Mouse (Mus musculus) embryo, embryonic 11.5 days (tissue): ENCODE results near the gene Rab37.

Experiments used
- DNase-seq: peaks from one replicate; pipeline ENCODE4 v3.0.0-alpha.2; 2012; ENCODE audit warnings: low read depth, low spot score

Rab37 gene

DNA sequence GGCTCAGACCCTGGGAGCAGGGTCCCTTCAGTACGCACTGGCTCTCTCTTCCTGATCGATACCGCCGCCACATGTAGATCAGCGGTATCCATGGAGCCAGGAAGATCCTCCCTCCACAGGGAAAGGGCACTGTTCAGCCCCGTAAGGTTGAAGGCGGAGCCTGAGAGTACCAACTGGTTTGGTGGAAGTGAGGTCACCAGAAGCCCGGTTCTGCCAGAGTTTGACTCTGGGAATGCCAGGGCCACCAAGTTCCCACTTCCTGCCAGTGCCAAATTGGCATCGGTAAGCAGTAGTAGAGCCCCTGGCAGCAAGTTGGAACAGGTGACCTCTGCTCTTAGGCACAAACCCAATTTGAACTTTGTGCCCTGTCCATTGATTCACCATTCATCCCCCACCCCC, 73.7 kb downstream of the Rab37 start:
- DNase-seq = no peak

DNA sequence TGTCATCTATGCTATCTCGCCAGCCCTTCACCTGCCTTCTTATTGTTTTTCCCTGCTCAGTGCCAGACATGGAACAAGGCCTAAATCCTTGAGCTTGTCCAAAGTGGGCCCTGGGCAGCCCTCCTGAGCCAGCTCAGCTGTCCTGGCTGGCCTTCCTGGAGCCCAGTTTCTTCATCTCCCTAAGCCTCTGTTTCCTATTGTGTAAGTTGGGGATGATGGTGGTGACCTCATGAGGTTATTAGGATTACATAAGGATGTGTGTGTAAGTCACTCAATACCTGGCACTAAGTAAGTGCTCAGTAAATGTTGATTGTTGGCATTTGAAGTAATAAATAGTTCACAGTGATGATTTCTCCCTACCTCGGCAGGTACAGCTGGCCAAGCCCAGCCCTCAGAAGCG, 75.5 kb downstream of the Rab37 start:
- no peak for DNase-seq

DNA sequence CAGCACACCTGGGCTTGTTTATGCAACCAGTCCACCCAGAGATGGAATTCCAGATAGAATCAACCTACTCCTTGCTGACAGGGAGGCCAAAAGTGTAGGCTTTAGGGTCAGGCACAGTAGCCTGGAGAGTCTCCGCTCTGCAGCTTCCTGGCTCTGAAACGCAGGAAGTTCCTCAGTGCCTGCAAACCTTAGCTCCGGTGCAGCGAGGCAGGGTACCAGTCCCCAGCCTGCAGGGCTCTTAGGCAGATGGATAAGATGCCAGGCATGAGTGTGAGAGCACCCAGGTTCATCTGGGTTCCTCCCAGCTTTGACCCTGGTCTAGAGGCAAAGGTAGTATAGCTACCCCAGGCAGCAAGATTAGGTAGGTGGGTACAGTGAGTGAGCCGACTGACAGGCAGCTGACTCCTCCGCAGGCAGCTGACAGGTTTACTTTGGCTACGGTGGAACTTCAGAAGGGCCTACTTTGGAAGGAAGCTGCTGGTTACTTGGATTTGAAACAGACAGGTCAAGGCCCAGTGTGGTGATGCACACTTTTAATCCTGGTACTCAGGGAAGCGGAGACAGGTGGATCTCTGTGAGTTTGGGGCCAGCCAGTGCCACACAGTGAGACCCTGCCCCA, 76.5 kb downstream of the Rab37 start:
- no peak for DNase-seq

DNA sequence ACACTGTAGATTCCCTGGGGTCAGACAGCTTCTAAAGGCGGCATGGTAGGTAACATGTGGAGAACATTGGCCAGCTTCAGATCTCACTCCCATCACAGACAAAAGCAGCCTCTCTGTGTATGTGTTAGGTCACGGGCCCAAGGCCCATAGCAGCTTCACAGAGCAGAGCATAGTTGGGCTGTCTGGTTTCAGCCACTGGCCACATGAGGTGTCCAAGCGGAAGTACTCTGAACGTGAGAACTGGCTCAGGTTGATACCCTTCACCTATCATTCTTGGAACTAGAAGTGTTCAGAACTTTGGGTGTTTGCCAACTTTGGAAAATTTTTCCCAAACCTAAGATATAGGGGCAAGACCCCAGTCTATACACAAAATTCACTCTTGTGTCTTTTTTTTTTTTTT, 78.2 kb downstream of the Rab37 start:
- DNase-seq = no peak

DNA sequence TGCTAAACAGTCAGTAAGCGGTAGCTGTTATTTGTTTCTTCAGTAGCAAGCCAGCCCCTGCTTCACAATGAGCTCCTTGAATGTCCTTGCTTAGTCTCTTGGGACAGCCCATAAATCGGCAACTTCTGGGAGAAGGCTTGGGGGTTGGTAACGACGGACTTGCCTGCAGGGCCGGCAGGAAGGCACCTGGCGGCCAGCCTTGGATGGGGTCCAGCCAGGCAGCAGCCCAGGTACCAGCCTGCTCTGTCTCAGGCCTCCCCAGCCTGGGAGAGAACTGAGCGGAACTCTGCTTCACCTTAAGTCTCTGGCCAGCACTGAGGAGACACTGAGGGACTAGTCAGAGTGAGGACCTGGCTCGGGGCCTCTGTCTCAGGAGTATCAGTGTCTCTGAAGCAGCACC, 79.9 kb downstream of the Rab37 start:
- no peak for DNase-seq

DNA sequence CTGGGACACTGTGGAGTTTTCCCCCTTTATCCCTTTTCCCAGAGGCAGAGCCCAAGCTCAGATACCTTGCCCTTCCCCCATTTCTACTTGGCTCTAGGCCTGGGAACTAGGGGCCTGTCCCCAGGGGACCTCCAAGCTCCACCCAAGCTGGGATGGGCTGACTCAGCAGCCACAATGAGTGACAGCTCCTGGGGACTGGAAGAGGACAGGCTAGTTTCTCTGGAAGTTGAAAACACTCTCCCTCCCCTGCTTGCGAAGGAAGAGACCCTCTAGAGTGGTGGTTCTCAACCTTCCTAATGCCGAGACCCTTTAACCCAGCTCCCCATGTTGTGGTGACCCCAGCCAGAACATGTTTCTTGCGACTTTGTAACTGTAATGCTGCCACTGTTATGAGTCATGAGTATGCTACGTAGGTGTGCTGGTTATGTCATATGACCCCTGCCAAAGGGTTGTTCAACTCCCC, 81.6 kb downstream of the Rab37 start:
- DNase-seq = no peak

DNA sequence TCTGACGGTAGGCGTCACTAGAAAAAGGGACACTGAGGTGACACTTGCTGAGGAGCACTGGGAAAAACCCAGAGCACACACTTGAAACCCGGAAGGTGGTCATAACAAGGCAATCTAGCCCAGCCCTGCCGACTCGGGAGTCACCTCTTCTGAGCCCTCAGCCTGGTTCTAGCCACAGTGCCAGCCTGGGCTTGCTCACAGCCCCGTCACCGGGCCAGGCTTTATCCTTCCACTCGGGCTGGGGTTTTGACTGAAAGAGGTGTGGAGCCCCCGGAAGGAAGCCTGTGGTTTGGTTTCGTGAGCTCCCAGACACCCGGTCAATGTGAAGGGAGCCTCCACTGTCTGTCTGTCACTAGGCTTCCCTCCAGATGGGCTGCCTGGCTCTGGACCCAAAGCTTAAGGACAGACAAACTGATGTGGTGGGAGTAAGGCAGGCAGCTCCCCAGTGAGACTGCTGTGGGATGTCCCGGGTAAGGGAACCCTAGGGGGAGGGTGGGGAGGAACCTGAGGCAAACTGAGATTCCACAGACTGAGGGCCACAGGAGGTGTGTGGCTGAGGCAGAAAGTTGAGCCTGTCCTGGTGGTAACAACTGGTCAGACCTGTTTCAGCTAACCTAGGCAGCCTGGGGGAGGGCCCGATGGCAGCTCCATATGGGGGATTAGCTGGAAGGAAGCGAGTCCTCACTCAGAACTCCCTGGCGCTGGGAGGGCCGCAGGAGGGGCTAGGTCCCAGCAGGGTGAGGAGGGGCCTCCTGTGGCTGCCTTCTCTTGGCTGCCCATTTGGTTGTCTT, 82.5 kb downstream of the Rab37 start:
- DNase-seq = no peak

DNA sequence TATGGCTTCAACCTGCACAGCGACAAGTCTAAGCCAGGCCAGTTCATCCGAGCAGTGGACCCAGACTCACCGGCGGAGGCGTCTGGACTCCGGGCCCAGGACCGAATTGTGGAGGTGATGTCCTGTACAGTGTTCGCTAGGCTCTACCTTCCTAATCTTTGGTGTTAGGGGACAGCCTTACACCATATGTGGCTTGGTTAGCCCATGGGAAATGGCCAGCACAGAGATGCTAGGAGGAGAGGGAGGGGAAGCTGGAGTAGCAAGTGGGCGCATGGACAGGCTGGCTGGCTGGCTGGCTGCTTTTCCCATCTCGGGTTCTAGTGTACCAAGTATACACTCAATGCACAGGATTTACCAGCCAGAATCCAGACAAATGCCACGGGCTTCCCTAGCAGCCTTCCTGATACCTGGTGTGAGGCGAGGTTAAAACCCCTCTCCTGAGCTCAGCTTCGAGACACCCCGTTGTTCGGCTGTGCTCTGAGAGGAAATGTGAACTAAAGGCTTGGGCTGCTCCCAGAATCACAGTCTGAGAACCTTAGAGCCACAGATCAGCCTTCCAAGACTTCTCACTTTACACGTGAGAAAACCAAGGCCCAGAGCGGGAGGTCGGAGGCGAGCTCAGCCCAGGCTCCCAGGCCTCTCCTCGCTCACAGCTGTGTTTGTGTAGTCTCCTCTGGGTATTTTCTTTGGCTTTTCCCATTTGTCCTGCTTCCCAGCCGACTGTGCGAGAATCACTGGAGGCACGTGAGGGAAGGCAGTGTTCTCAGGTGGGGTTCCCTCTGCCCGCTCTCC, 85.4 kb downstream of the Rab37 start:
- DNase-seq = no peak

DNA sequence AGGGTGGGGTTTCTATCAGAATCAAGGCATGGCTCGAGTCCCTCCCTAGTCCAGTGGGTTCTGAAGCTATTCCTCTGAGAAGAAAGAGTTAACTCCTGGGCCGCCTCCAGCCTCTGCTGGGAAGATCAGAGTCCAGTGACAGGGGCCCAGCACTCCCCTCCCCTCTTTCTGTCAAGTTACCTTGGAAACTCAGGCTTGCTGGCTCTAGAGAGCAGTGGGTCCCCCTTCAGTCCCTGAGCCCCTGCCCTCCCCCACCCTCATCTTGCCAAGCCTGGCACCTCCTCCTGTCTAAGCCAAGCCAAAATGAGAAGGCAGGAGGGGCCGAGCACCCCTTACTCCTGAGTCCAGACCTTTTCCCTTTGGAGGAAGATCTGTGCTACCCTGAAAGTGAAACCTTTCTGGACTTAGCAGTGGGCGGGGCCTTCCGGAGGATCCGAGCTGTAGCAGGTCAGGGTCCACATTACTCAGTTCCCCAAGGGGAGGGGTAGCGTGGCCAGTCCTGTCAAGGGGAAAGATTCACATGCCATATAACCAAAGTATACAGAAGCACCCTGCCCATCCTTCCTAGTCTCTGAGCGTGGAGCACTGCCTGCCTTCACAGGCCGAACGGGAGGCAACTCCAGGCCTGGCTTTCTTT, 86.4 kb downstream of the Rab37 start:
- DNase-seq = no peak

DNA sequence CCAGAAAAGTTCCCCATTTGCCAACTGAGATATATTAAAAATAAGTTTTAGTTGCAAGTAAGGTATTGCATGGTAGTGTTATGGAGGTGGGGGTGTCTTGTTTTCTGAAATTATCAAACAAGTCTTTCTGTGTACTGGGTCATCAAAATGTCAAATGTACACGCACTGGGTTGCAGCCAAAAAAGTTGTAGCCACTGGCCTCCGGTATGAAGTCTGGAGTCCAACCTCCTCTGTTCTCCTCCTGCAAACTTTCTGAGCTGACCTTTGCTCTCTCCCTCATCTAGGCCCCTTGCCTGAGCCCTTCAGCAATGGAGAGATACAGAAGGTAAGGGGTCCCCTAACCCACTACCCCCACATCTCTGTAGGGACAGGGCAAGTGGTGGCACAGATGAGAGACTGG, 87.5 kb downstream of the Rab37 start:
- no peak for DNase-seq

DNA sequence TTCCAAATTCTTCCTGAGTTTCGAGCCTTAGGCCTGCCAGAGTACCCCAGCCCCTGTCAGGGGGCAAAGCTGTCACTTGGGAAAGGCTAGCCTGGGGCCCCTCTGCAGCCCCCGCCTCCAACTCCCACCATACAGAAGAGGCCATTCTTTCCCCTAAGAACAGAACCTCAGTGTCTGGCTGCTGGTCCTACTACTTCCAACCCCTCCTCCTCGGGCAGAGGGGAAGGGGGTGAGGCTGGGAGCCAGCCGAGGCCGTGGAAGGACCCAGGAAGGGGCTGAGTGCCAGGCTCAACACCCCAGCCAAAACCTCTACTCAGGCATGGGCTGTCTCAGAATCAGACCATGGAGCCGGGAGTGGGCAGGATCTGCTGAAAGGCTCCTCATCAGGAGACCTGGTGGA, 88.0 kb downstream of the Rab37 start:
- DNase-seq = no peak

DNA sequence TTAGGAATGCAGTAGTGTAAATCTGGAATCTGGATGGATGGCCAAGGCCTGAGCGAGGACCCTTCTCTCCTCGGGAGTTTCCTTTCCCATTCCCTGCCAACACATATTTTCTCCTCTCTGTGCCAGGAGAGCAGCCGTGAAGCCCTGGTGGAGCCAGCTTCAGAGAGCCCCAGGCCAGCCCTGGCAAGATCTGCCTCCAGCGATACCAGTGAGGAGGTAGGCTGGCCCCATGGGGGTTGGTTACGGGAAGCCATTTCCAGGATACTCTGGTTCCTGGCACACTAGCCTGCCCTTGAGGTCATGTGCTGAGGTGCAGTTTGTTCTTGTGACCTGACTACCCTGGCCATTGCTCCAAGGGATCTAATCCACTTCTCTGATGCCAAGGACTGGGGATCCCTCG, 88.7 kb downstream of the Rab37 start:
- DNase-seq = no peak

DNA sequence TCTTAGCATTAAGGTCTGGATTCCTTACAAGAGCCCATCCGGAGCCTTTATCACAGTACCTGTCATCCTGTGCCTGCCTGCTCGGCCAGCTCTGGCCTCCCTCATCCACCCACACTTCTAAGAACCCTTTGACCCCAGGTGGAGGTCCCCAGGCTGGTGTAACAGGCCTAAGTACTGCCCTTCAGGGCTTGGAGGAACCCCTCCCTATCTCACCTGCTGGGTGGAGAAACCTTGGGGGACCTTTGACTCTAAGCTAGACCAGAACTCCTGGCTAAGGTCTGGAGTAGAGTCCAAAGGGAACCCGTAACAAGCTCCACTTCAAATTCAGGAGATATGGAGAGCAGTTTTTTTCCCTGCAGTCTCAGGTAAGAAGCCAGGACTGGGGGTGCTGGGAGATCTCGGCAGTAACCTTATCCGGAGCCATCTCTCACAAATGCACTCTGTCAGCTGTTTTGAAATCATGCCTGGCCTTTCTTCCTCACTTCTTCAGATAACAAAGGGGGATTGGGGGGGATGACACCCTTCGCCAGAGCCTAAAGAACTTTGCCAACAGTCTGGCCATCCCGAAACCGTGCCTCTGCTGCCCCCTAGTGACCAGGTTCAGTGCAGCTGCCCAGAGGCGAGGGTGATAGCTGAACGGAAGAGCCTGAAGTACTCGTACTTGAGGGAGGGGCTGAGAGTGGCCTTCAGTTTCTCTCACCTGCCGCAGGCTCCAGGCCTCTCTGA, 90.8 kb downstream of the Rab37 start:
- peak; percentile 61 for DNase-seq

DNA sequence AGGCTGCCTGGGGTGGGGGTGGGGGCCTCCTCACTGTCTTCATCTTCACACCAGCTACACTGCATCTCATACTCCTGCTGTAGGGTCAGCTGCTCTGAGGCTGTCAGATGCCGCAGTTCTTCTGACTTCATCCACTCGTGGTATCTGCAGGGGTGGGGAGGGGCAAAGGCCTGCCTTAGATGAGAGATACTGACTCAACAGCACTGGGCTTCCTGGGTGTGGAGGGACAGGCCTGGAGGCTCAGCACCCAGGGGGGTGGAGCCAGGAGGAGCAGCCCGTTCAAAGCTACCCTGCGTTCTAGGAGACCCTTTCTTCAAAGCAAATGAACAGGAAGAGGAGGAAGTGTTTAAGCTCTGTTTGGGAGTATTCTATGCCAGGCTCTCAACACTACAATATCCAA, 93.7 kb downstream of the Rab37 start:
- DNase-seq = no peak

DNA sequence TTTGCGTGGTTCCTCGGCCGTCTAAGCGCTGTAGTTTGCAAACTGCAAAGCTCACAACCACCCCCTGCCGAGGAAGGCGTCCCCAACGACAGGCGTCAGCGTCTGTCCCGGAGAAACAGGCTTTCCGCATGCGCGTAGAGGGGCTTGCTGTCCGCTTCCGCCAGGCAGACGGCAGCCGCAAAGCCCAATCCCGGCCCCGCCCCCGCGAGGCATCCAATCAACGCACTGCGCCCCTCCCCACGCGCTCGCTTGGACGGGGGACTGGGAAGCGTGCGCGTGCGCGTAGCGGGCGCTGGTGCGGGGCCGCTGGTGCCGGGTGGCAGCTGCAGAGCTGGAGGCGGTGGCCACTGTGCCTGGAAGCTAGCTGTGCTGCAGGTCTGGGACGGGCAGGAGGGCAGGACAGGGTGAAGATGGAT, 96.0 kb downstream of the Rab37 start, which contains the start of gene Tmem104:
Gene Tmem104, plus strand, starts transcription at position 264 of the 416 bp plus-strand sequence.
- peak; percentile 98 for DNase-seq

DNA sequence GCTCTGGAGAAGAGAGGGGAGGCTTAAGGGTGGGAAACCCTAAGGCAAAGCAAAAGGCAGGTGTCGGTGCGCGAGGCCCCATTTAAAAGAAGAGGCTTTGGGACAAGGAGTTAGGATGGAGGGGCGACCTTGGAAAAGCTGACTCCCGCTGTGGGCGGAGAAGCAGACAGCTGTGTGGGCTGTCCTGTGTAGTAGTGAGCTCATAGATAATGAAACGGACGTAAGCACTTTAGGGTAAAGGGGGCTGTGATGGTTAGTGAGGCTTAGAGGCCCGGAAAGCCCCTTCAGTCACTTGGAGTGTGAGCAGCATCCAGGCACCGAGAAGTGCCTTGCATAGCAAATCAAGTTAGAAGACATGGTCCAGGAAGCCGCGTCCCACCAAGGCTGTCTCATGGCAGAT, 96.5 kb downstream of the Rab37 start, which contains the start of gene Nat9:
Gene Nat9, minus strand, starts transcription at position 167 of the 400 bp plus-strand sequence.
- no peak for DNase-seq

DNA sequence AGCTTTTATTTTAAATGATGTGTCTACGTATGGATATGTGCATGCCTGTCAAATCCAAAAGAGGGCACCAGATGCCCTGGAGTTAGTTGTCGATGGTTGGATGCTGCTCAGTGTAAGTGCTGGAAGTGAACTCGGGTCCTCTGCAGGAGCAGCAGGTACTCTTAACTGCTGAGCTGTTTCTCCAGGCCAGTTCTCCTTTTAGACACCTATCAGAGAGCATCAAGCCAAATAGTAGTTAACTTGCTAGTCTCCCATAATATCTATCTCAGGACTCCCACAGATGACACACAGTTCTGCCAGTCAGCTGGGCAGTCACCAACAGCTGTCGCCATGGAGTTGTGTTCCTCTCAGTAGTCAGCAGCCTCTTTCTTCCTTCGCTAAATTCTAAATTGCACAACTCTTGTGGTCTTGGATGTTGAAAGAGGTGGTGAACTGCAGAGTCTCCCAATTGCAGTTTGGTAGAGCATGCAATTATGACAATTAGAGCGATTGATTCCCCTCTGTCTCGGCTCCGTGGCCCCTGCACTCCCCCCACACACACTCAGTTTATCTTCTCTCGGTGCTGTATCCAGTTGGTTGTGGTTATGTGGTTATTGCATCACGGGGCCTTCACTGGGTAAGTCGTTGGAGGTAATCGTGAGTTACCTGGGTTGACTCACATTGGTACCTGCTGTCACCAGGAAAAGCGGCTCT, 97.5 kb downstream of the Rab37 start:
- no peak for DNase-seq

DNA sequence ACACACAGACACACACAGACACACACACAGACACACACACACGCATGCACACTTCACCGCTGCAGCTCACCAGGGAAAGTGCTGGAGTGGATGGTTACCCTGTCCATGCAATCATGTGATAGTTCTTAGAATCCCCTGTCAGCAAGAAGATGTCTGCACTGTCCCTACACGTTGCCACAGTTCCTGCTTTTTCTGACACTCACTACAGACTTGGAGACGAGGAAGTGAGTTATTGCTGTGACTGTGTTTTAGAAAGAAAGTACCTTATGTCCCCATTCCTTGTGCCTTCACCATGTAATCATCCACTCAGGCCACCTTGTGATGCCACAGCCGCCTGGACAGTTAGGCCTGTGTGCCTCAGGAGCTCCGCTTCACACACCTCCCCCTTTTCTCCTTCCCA, 98.1 kb downstream of the Rab37 start:
- DNase-seq = no peak

DNA sequence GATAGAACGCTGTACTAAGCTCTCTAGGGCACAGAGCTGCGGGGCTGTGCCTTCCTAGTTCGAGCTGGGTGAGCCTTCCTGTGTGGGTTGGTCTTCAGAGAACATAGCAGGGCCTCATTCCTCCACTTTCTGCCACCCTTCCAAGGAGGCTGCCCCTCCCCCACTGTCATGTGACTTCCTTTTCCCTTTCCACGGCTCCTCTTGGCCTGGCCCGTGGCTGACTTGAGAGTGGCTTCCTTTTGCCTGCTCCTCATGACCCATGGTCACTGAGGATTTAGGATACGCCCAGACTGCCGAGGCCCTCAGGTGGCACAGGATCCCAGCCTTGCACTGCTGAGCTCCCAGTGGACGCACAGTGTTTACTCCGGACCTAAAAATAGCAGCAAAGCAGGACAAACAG, 100.9 kb downstream of the Rab37 start:
- no peak for DNase-seq

DNA sequence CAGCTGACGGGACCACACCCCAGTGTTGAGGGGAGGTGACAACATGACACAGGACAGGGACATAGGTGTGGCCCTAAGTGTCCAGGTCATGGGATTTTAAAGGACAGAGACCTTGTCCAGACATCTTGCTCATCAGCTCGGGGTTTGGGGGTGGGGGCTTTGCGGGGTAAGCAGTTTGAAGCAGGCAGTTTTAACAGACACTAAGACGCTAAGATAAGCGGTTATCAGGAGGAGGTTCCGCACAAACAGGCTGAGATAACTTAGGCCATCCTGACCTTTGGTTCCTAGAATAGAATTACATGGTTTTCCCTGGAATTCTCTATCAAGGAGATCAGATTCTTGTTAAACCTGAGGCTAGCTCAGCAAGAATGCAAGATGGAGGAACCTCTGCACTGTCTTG, 103.5 kb downstream of the Rab37 start:
- no peak for DNase-seq

DNA sequence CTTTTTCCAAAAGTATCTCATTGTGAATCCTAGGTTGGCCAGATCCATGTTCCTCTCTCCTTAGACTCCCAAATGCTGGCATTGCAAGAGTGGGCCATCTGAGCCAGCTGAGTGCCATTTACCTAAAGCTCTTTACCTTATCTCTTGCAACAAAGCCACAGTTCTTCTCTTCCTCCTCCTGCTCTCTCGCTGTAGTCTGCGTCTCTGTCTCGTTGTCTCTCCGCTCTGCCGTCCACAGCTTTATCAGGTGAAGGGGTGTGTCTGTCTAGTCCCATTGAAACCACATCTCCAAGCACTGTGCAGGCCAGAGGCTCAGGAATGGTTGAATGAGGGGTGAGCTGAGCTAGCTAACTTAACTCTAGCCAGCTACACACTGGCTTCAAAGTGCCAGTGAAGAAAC, 104.7 kb downstream of the Rab37 start:
- DNase-seq = no peak
